ENCODE assay signal across 8 mouse cellular contexts in genomic region chr9:121374076-121374863, GRCm38 (mm10).
DNase-seq lines count a peak whose midpoint lies in the region; ATAC-seq and TF ChIP-seq lines count a peak whose summit lies in the region.

No protein-coding gene starts in this region.

- peak; percentile 47 to 52 for DNase-seq in adrenal gland, adult 18-20 months (ENCODE audit: low spot score in 2 of 2)
- no peak for DNase-seq in adrenal gland, postnatal 25 days
- peak; percentile 79 to 82 for DNase-seq in cerebellum, postnatal 14 days
- DNase-seq in kidney, postnatal 10 days, result peak; percentile 73
- peak; percentile 85 for DNase-seq in mesoderm, embryonic 11.5 days (ENCODE audit: low read depth, low spot score)
- peak; percentile 82 for DNase-seq in splenic B cell, adult 2 months (ENCODE audit: low read depth, low spot score)

- H3K4me1 ChIP-seq in E14TG2a.4 (replicated peaks; ENCODE audit: low read depth, low read length), result peaks cover 64% of the 10 kb centered on the region

- peaks cover 27% of the 10 kb centered on the region for H3K9me3 ChIP-seq in E14TG2a.4 (ENCODE audit: low read length)

- no peak overlapping the region for H3K4me3 ChIP-seq in E14TG2a.4 (replicated peaks; ENCODE audit: low read length)

- TF ChIP-seq CTCF in E14TG2a.4 (conservative IDR thresholded peaks at IDR 0.05; ENCODE audit: low read length), result peak; percentile 98

- ATAC-seq in granulocyte monocyte progenitor cell, adult 5-6 weeks (replicated peaks; ENCODE audit: poor library complexity, severe bottlenecking), result peak; percentile 62

- H3K27me3 ChIP-seq in E14TG2a.4 (ENCODE audit: insufficient read depth, low read length), result no peaks in the 10 kb centered on the region
- no peaks in the 10 kb centered on the region for H3K27me3 ChIP-seq in splenic B cell, adult 2 months (ENCODE audit: control insufficient read depth, insufficient read depth, low read length, poor library complexity, severe bottlenecking)

- peaks cover 48% of the 10 kb centered on the region for H3K36me3 ChIP-seq in E14TG2a.4 (ENCODE audit: insufficient read depth, low read length)
- H3K36me3 ChIP-seq in splenic B cell, adult 2 months (ENCODE audit: control insufficient read depth, insufficient read depth, low read length, poor library complexity, severe bottlenecking), result no peaks in the 10 kb centered on the region; the same call in 1 of the 2 replicates
